Mouse (Mus musculus) B cell, adult (primary cell): ENCODE measurements around the gene Hmgcl. TPM values are rescaled to one million over a fixed set of nuclear protein-coding genes. Genes with fewer than 3 reads are reported as not detected.

ENCODE experiments used
- total RNA-seq: library from RNA; stranded (reverse); gene quantifications from 4 replicates; pipeline ENCODE4 v1.2.4, GENCODE M21; 2023; ENCODE audit not compliant: inconsistent age

The Hmgcl gene
- total RNA-seq, result 24.4 to 35.4 TPM (median 29.7 TPM) in 4 replicates

GRCm38 (mm10) chr4:135946278-135946658 is at the start of gene Hmgcl:
Gene Hmgcl, plus strand, starts transcription at chr4:135946448.

GRCm38 (mm10) chr4:135920304-135921241 is 25.7 kb upstream of the Hmgcl start, which contains the start of gene Fuca1:
Gene Fuca1, plus strand, starts transcription at chr4:135920735.

DNA sequence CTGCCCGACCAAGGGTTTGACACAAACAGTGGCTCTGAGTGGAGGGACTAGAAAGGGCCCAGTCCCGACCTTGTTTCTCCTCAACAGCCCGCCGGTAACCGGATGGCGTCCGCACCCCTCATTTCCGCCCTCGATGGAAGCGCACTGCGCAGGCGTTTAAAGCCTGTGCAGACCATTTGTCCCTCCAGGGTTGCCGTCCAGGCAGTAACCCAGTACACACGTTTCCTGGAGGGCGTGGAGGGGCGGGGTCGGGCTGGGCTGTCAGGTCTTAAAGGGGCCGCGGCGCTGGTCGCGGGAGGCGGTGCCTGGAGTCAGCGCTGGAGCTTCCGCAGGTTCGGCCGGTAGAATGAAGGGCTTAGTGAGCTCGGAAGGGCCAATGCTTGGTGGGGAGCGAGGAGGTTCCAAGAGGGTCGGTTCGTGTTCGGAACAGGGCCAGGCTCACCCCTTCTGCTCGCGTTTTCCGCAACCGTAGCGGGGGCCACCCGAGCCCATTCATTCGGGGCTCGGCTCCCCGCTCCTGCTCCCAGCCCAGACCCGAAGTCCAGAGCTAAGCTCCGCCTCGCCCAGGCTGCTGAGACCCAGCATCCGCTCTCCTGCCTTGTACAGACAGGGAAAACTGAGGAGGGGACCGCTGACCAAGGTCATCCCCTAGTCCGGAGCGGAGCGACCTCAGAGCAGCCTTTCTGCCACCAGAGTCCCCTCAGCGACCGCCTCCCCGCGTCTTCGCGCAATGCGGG is 17.4 kb downstream of the Hmgcl start, which contains the start of gene Gale:
TSS of gene Gale (plus strand) at position 271 of the 737 bp plus-strand sequence.

GRCm38 (mm10) chr4:135972556-135972906 is 26.3 kb downstream of the Hmgcl start, which contains the start of gene Lypla2:
Gene Lypla2, minus strand, starts transcription at chr4:135972626.

DNA sequence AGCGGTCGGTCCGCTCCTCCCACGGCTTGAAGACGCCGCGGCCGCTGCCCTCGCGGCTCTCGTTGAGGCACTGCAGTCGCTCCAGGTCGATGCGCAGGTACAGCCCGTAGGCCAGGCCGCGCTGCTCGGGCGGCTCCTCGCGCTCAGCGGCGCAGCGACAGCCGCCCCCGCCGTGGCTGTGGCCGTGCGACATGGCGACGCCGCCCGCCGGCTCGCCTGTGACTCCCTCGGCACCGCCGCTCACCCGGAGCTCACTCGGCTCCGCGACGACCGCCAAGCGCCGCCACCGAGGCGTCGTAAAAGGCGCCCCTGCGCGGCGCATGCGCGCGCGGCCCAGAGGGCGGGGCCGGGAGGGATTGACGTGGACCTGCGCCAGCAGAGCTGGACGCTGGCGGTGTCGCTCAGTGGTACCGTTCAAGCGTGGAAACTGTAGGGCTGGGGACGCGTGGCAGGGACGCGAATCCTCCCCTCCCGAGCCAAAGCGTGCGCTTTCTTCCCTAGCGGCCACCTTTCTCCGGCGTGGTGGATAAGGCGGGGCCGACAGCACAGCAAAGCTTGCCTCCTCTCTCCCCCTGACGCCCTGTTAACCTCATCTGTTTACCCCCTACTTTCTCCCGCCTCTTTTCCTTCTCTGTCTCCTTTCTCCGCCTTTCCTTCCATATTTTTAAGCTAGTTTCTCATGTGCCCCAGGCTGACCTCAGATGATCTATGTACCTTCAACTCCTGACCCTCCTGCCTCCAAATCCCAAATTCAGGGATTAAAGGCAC is 40.9 kb downstream of the Hmgcl start, which contains the start of gene Pithd1:
TSS of gene Pithd1 (minus strand) at position 322 of the 768 bp plus-strand sequence.

Other genes starting within 250 kb of the Hmgcl start
- gene Il22ra1, start 218.3 kb upstream of the Hmgcl start, total RNA-seq, result not detected in 4 replicates
- gene Myom3, start 186.7 kb upstream of the Hmgcl start, total RNA-seq, result not detected in 4 replicates
- 189 to 215 TPM (median 192 TPM) in 4 replicates for gene Srsf10, start 90.7 kb upstream of the Hmgcl start, total RNA-seq
- 128 to 150 TPM (median 142 TPM) in 4 replicates for gene Pnrc2, start 72.6 kb upstream of the Hmgcl start, total RNA-seq
- gene Cnr2, start 51.1 kb upstream of the Hmgcl start, total RNA-seq, result 176 to 190 TPM (median 188 TPM) in 4 replicates
- gene Fuca1, start 25.7 kb upstream of the Hmgcl start, total RNA-seq, result 164 to 200 TPM (median 175 TPM) in 4 replicates
- gene Gale, start 17.3 kb downstream of the Hmgcl start, total RNA-seq, result 7.4 to 11.9 TPM (median 8.9 TPM) in 4 replicates
- gene Lypla2, start 26.2 kb downstream of the Hmgcl start, total RNA-seq, result 98.8 to 111 TPM (median 104 TPM) in 4 replicates
- 33.1 to 38.4 TPM (median 36.6 TPM) in 4 replicates for gene Pithd1, start 40.8 kb downstream of the Hmgcl start, total RNA-seq
- 40.5 to 41.9 TPM (median 41.1 TPM) in 4 replicates for gene Eloa, start 75.3 kb downstream of the Hmgcl start, total RNA-seq
- 767 to 937 TPM (median 907 TPM) in 4 replicates for gene Rpl11, start 107.0 kb downstream of the Hmgcl start, total RNA-seq
- gene Id3, start 197.0 kb downstream of the Hmgcl start, total RNA-seq, result 31.6 to 47.3 TPM (median 36.7 TPM) in 4 replicates
- 23.1 to 35.9 TPM (median 31.1 TPM) in 4 replicates for gene E2f2, start 225.9 kb downstream of the Hmgcl start, total RNA-seq